Mouse (Mus musculus): ENCODE data around the gene Ugt1a8.

Ugt1a8 gene

DNA sequence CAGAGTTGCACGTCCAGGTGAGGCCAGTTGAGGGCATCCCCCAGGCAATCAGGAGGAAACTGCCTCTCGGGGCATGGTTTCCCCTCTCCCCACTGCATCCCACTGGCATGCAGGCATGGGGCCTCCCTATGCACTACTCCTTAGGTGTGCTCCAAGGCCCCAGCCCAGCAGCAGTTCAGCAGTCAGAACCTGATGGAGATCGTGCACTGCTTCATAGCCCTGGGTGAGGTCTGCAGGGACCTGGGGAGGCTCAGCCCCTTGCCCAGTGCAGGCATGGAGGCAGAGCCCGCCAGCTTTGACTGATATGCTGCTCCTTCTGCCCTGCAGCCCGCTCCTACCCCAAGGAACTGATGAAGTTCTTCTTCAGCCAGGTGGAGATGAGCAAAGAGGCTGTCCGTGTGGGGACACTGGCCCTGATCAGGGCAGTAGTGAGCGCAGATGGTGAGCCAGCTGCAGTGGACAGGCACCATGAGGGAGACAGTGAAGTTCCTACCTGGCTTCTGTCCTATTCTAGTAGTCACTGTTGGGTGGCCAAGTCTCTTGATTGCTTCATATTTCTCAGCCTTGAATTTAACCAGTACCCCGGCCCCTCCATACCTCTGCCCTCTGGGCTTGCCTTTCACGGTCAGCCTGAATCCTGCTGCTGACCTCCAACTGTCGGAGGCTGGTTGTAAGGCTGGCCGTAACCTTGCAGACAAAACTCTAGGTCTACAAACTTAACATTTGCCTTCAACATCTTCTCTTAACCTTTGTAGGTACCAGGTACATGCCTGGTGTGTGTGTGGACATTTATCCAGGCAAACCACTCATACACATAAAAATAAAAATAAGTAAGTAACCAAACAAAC lies 147.7 kb downstream of the Ugt1a8 start:
- DNase-seq (ENCODE audit: low read depth, low spot score): no peak

DNA sequence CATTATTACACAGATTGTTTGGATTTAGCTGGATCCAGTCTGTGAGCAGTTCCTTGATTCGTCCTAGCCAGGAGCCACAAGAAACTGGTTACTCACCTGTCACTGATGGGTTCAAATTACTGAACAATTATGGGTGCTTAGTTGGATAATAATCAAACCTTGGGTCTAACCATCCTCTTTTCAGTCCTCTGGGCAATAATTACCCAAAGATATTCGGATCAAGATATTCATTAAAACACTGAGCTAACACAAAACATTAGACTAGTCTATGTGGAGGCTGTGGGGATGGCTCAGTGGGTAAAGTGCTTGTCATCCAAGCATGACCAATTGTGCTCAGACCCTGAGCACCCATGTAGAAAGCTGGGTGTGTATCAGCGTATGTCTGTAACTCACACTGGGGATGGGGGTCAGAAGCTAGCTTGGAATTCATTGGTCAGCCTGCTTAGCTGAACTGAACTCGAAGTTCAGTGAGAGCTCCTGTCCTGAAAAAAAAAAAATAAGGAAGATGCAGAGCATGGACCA lies 148.3 kb downstream of the Ugt1a8 start:
- no peak for DNase-seq (ENCODE audit: low read depth, low spot score)

DNA sequence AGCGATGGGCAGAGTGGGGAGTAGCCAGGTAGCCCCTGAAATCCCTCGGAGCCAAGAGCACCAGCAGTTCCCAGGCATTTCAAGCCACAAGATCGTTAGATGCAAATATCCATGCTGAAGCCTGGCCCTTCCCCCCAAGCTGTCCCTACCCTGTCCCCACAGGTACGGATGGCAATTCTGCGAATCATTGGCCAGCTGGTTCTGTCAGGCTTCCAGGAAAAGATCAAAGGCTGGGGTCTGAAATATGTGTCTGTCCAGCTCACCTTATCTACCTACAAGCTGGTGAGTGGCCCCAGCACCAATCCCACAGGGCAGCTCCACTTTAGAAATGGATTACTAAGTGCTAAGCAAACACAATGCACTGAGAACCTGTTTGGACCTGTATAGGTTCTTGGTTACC lies 149.7 kb downstream of the Ugt1a8 start:
- DNase-seq (ENCODE audit: low read depth, low spot score): no peak

DNA sequence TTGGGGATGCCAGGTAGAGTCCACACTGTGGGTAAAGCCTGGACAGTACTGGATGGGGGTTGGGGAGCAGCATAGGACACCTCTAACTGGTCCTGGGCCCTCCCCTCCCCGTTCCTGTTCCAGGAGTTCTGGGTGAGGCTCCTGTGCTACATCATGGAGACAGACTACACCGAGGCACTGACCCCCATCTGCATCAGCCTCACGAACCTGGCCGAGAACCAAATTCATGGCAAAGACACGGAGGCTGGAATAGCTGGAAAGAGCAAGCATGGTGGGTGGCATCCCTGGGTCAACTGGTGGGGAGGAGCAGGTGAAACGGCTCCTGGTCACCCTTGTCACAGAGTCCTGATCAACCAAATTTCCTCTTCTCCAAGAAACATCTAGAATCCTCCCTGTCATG lies 151.2 kb downstream of the Ugt1a8 start:
- DNase-seq (ENCODE audit: low read depth, low spot score): no peak

DNA sequence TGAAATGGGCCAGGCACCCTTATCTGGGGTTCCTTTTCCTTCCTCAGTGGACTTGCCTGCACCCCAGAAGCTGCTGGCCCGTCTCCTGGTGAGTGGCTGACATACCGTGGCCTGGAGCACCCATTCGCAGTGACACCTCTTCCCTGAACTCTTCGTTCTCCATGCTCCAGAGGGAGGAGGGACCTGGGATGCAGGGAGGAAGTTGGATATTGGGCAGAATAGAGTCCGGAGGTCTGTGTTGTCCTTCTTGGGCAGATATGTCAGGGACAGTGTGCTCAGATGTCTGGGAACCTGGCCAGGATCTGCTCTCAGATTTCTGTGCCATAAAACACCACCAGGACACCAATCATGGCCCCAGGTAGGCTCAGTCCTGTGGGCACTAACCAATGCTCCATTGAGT lies 152.5 kb downstream of the Ugt1a8 start:
- DNase-seq (ENCODE audit: low read depth, low spot score): no peak

DNA sequence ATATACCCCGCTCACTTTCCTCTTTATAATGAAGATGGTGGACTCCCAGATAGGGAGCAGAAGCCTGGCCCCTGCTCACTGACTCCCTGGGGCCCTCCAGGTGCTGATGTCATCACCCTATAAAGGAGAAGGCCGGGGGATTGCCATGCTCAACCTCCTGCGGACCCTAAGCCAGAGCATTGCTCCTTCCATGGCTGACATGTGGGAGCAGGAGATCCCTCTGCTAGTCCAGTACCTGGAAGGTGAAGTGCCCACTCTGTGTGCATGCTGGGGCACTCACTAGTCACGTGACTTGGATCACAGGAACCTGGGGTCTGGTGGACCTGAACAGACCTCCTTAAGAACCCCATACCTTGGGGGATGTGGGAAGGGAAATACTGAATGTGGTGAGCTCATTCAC lies 153.0 kb downstream of the Ugt1a8 start:
- DNase-seq (ENCODE audit: low read depth, low spot score): no peak

DNA sequence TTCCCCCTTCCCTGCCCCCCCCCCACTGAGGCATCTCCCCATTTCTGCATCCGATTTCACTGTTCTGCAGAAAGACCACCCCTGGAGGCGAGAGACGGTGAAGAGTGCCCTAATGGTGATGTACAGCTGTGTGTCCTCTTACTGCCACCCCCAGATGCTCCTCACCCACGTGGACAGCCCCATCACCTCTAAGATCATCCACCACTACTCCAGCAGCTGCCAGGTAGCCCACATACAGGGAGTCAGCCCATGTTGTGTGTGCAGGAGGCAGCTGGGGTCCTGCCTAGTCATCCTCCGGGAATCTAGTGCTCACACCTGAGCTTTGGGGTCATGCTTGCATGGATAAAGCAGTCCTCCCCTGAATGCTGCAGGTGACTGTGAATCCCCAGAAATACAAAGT lies 156.2 kb downstream of the Ugt1a8 start:
- no peak for DNase-seq (ENCODE audit: low read depth, low spot score)

DNA sequence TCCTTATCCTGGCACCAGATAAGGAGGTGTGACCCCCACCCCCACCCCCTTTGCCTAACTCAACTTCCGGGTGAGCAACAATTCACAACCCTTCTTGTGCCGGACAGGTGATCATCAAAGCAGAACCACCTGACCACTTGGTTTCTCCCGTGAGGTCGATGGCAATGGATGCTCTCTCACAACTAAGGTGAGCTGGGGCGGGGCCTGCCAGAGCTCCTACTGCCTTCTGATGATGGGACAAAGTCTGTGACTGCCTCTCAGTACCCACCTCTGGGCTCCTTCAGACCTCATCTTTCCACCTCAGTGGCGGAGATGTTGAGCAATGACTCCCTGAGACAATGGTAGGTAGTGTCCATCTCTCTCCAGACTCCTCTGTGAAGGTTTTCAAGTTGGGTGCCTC lies 158.3 kb downstream of the Ugt1a8 start:
- no peak for DNase-seq (ENCODE audit: low read depth, low spot score)

DNA sequence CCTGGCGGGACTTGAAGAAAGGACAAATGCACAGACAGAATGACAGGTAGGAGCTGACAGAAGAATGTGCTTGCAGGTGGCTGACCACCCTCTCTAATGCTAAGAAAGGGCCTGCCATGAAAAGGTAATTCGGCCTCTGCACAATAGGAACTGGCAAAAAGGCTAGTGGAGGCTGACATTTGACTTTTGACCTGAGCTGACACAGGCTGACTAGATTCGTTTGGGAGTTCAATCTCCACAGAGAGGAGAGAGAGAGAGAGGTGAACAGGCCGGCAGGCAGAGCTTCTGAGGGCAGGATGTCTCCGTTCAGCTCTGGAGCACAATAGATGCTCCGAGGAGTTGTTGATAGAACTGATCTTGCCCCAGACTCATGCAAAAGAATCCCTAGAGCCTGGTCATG lies 158.8 kb downstream of the Ugt1a8 start:
- no peak for DNase-seq (ENCODE audit: low read depth, low spot score)

DNA sequence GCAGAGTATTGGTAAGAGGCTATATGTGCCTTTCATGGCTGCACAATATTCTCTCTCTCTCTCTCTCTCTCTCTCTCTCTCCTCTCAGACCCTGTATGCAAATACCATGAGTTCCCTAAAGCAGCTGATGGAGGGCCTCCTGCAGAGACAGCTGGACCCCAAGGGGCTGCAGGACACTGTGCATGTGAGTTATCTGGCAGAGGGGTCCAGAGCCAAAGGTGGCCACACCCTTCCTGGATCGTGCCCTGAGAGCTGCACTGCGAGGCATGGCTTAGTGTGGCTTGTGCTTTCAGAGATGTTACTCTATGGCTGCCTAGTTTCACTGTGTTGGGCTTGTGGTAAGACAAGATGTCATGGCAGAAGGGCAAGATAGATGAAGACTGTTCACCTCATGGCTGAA lies 160.0 kb downstream of the Ugt1a8 start:
- no peak for DNase-seq (ENCODE audit: low read depth, low spot score)

DNA sequence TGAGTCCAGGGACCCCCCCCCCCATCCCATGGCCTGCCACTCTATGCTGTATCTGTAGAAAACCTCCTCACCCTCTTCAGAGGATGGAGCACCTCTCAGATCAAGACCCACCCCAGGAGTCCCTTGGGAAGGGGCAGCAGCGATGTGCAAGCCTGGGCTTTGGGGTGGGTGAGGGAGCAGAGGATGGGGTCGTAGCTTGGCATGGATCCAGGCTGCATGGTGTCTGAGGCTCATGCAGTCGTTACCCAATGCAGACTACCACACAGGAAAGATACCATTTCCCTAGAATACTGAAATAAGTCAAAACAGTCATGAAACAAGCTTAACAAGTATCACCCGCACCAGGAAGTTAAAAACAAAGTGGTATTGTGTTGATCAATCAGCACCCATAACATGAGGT lies 161.0 kb downstream of the Ugt1a8 start:
- no peak for DNase-seq (ENCODE audit: low read depth, low spot score)

DNA sequence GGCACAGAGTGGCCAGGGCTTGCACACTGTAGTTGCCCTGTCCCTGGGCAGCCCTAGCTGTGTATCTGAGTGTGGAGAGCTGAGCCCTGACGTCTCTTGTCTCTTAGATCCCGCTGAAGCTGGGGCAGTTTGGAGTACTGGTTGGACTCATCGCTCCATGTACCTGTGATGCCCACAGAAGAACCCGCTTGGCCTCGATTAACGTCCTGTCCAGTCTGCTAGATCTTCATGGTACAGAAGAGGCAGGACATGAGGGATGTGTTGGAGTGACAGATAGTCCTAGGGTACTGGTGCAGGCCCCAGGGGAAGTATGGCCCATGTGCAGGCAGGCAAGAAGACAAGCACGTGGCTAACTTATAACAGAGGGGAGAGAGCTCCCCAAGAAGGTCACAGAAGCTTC lies 162.0 kb downstream of the Ugt1a8 start:
- DNase-seq (ENCODE audit: low read depth, low spot score): no peak

DNA sequence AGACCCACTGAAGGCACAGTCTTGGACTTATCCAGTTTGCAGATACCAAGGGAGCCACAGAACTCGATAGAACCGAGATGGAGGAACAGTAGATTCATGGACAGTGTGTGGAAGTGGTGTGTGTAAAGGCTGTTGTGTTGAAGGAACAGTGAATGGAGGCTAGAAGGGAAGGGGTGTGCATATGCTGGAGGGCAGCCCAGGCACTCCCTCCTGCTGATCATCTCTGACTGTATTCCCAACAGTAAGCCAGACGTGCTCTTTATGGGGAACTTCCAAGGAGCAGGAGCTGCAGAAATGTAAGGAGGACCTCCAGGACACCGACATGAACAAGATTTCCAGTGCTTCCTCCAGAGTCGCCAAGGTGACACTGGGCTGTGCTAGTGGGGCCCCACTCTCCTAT lies 162.4 kb downstream of the Ugt1a8 start:
- DNase-seq (ENCODE audit: low read depth, low spot score): no peak

DNA sequence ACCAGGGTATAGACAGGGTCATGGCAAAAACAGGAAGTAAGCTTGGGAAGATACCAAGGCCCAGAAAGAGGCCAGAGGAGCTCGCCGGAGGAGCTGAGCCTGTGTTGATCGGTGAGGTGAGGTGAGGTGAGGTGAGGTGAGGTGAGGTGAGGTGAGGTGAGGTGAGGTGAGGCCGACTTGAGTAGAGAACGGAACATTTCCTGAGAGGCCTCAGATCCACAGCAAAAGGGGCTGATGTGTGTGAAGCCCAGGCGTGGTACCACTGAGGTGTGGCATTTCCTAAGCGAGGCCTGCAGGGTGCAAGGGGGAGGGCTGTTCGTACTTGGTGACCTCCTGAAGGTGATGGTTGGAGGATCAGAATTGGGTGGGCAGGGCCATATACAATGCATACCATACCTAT lies 165.5 kb downstream of the Ugt1a8 start:
- DNase-seq (ENCODE audit: low read depth, low spot score): no peak

DNA sequence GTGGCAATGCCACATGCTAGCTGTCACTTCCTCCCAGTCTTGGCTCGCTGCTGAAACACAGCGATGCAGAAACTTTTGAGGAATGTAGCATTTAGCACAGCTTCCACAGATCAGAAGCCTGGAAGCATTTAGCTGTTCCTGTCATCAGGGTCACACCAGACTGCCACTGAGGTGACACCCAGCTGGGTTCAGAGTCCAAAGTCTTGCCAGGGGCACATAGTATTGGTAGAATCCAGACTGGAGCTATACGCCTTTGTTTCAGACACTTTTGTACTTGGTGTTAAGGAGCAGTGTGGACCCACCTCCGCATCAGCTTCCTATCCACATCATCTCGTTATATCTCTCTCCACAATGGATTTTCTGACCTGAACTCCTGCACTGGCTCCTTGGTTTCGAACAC lies 165.9 kb downstream of the Ugt1a8 start:
- no peak for DNase-seq (ENCODE audit: low read depth, low spot score)

DNA sequence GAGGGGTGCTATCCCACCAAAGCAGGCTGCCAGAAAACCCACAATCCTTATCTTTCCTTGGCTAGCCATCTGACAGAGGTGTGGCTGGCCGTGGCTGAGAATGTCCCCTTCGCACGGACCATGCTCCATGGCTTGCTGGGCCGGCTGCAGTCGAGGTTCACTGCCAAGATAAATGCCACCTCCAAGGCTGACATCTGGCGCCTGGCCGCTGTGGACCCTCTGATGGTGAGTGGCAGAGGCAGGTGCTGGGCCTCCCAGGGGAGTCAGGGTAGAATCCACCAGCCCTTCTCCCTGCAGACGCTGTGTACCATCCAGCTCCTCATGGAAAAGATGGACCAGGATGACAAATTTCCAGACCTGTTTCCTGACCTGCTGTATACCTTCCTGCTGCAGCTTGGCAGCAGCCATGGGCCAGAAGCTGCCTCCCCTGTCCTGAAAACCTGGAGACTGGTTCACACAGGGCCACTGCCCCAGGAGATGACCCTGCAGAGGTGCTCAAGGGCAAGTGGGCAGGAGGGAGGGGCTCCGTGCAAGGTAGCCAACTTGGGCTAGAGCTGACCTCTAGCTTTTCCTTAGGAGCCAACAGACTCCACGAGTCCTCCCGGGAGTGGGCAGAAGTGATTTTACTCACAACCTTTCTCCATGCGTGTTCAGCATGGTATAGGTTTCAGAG lies 167.3 kb downstream of the Ugt1a8 start:
- no peak for DNase-seq (ENCODE audit: low read depth, low spot score)

DNA sequence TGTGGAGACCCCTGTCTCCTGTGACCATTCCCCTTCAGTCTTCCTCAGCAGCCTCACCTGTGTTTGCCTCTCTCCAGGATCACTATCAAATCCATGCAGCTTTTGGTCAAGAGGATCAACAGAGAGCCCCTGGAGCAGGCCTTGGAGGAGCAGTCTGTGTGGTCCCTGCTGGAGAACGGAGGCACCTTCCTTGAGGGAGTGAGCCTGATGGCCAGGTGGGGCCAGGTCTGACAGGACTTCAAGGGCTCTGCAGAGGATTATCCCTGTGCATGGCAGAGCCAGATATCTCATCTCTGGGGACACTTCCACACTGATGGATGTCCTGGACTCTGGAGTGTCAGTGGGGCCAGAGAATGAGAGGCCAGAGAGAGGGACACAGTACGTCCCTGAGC lies 167.8 kb downstream of the Ugt1a8 start:
- no peak for DNase-seq (ENCODE audit: low read depth, low spot score)

DNA sequence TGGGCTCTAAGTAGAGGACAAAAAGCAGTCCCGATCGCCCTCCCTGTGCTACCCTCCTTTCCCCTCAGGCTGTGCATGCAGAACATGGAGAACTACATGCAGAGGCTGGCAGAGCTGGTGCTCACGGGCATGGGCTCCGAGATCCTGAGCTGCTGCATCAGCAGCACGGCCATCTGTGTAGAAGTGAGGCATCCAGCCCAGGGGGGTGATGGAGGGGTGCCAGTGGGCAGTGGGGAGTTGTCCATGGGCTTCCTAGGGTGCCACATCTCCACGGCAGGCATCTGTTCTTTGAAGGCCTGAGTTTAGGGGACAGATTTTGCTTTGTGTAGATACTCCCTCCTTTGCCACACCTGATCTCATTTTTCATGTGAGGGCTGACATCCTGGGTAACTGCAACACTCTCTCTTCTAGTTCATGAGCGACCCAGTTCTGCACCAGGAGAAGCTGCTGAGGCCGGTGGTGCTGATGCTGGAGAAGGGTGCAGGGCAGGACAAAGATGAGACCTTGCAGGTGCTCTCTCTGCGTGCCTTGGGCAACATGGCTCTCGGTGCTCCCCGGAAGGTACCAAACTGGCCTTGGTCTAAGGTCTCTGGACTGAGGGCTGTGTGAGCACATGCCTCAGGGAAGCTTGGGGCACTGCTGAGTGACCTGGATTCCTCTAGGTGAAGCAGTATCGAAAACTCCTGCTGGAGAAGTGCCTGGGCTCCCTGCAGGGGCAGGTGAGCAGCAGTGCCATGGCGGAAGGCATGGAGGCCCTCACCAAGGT lies 168.6 kb downstream of the Ugt1a8 start:
- DNase-seq (ENCODE audit: low read depth, low spot score): no peak

DNA sequence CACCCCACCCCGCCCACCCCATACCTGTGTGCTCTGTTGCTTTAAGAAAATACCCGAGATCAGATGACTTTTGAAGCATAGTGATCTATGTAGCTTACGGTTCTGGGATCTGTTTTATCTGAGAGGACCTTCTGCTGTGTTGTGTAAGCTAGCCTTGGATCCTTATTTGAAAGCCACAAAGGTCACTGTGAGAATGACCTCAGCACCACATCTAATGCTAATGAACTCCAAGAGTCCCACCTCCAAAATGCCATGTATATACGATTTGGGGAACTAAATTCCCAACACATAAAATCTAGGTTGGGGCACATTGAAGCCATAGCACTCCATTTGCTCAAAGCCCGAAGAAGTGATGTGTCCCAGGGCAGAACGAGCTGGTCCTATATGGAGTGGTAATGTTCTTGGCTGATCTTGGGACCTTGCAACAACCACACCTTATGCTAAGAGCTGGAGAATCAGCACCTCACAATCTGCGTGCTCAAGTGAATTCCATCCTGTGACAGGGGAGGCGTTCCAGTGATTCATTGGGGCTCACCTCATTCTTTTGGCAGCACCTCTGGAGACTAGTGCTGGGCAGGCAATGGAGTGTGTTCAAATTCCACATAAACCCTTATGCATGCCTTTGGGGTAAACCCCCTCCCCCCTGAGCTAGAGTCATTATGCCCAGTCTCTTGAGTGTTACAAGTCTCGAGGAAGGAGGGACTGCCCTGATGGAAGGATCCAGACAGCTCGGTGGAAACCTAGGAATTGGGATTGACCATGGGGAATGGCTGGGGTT lies 169.5 kb downstream of the Ugt1a8 start:
- no peak for DNase-seq (ENCODE audit: low read depth, low spot score)

DNA sequence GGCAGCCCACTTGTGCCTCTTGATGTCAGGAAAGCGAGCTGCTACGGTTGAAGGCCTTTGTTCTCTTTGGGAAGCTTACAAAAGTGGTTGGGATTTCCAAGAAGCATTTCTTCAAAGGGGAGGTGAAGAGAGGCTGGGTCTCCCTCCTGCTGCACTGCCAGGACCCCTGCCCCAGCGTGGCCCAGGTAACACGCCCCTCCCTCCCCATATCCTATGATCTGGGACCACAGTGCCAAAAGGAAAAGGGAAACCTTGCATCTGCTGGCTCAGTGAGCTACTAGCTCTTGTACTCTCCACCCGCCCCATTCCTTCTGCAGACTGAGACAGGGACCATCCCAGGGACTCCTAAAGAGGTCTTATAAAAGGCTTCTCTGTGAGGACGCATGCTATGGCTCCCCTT lies 170.1 kb downstream of the Ugt1a8 start:
- no peak for DNase-seq (ENCODE audit: low read depth, low spot score)

DNA sequence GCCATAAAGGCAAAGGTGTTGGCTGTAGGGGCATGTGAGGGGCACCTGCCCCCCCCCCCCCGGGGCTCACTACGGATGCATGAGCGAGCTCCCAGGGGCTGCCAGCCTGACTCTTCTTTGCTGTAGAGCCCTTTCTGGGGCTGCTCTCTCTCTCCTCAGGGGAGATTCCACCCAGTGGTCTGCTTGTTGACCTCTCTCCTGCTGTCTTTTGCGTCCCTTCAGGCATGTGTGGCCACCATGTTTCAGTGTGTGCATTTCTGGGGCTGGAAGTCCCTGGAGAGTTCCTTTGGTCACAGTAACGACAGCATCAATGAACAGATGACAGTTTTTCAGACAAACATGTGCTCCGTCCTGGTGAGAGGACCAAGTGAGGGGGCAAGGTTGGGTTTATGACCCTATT lies 170.7 kb downstream of the Ugt1a8 start:
- no peak for DNase-seq (ENCODE audit: low read depth, low spot score)
